Mouse (Mus musculus) stomach, postnatal 0 days (tissue): ENCODE data around the gene Ostf1.

Experiments
- CTCF ChIP-seq: IDR thresholded peaks from 2 replicates; pipeline ENCODE4 v1.5.1; 2016; ENCODE audit warnings: antibody characterized with exemption, low read depth, mild to moderate bottlenecking, moderate library complexity
- EP300 ChIP-seq: optimal IDR thresholded peaks from 2 replicates; pipeline ENCODE3; 2016; ENCODE audit warnings: antibody characterized with exemption

DNA sequence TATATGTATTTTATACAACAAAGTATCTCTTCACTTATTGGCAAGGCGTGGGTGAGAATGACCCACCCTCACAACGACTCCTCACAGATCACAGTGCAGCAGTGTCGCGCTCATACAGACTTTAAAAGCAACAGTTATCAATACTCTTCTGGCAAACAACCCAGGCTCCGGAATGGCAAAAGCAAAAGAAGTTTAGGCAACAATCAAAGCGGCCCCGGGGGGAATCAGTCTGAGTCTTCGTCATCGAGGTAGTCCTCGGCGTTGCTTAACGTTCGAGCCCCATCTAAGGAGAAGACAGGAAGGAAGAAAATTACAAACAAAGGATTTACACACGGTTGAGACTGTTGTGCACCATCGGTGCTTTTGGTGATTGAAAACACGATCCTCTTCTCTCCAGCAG is 50.6 kb downstream of the Ostf1 start:
- no peak for TF ChIP-seq CTCF
- no peak for TF ChIP-seq EP300
